Mouse (Mus musculus) midbrain, embryonic 10.5 days (tissue): ENCODE results near the gene H2-M10.5. TPM values are rescaled to one million over a fixed set of nuclear protein-coding genes. Genes with fewer than 3 reads are reported as not detected.

Experiments
- polyA plus RNA-seq: library from polyadenylated mRNA; unstranded; fragments of >200 nt; fragmentation: Nextera tagmentation; extraction: Ambion mirVana; gene quantifications from 2 replicates; pipeline ENCODE4 v1.2.1, GENCODE M21; 2016

The H2-M10.5 gene
- polyA plus RNA-seq, 1 experiment from 2014 or later: not detected

Other genes with a start within 250 kb of the H2-M10.5 start
- not detected in 2 replicates for gene H2-M11, start 225.8 kb upstream of the H2-M10.5 start, polyA plus RNA-seq
- not detected in 2 replicates for gene H2-M9, start 130.2 kb upstream of the H2-M10.5 start, polyA plus RNA-seq
- gene H2-M1, start 100.7 kb upstream of the H2-M10.5 start, polyA plus RNA-seq: not detected in 2 replicates
- not detected in 2 replicates for gene H2-M10.6, start 39.3 kb downstream of the H2-M10.5 start, polyA plus RNA-seq
- 46.0 and 48.5 TPM in 2 replicates for gene Trim26, start 64.2 kb downstream of the H2-M10.5 start, polyA plus RNA-seq
- 0.27 and 0.45 TPM in 2 replicates for gene Trim15, start 94.3 kb downstream of the H2-M10.5 start, polyA plus RNA-seq
- 6.2 and 7.4 TPM in 2 replicates for gene Trim10, start 96.7 kb downstream of the H2-M10.5 start, polyA plus RNA-seq
- not detected in 2 replicates for gene Trim40, start 117.2 kb downstream of the H2-M10.5 start, polyA plus RNA-seq
- gene Trim31, start 125.2 kb downstream of the H2-M10.5 start, polyA plus RNA-seq: not detected in 2 replicates
- gene Rnf39, start 170.0 kb downstream of the H2-M10.5 start, polyA plus RNA-seq: 0.22 and 0.67 TPM in 2 replicates
- gene Ppp1r11, start 178.8 kb downstream of the H2-M10.5 start, polyA plus RNA-seq: 160 and 166 TPM in 2 replicates
- gene Znrd1, start 185.6 kb downstream of the H2-M10.5 start, polyA plus RNA-seq: 88.5 and 96.7 TPM in 2 replicates
- 8.8 and 10.6 TPM in 2 replicates for gene Znrd1as, start 185.7 kb downstream of the H2-M10.5 start, polyA plus RNA-seq
- not detected in 2 replicates for gene 2410137M14Rik, start 208.3 kb downstream of the H2-M10.5 start, polyA plus RNA-seq
- 0.83 and 1.2 TPM in 2 replicates for gene H2-M5, start 216.6 kb downstream of the H2-M10.5 start, polyA plus RNA-seq
- gene Zfp57, start 228.3 kb downstream of the H2-M10.5 start, polyA plus RNA-seq: 61.6 and 87.8 TPM in 2 replicates